In the genomic region with DNA sequence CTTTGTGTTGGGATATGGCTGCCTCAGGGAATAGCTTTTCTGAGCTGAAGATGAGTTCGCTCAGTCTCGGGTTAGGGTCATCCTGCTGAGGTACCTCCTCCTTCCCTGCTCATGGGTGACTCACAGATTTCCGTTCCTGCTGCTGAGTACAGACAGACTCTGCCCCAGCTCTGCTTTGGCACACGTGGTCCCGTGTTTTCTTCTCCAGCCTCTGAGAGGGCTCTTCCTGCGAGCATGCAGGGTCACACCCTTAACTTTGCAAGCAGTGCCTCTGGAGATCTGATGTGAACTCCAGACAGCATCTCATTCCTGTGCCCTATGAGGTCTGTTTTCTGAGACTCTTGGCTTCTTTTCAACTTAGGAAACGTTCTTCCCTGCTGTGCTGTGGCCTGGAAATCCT, we compare ENCODE assay signal across 11 mouse cellular contexts. TPM values are rescaled to one million over a fixed set of nuclear protein-coding genes. Genes with fewer than 3 reads are reported as not detected.
DNase-seq lines count a peak whose midpoint lies in the region; ATAC-seq and TF ChIP-seq lines count a peak whose summit lies in the region.
"Had no signal": no experiment of that assay in that cellular context is flagged by ENCODE, and none has a peak within 500 bp of the region (broad histone marks: within the 10 kb centered on the region; RNA-seq: fewer than 3 reads in every experiment).

No protein-coding gene starts in this region.

- DNase-seq in adrenal gland, postnatal 10 days, result peak; percentile 29
- no peak for DNase-seq in adrenal gland, adult 8-10 months
- DNase-seq in kidney, postnatal 10 days, result peak; percentile 45
- DNase-seq in kidney, adult 18-20 months, result no peak
- peak; percentile 13 for DNase-seq in brain, embryonic 14.5 days (ENCODE audit: low read depth)
- DNase-seq in cerebellum, postnatal 36 days, result no peak
- DNase-seq in right cerebral cortex, adult 18-20 months, result no peak
- DNase-seq: B cell, adult 2 months had no signal

- no peak for TF ChIP-seq CTCF in brain, embryonic 14.5 days (IDR thresholded peaks at IDR 0.05; ENCODE audit: borderline replicate concordance, extremely low read depth, insufficient read depth, insufficient read length)

- ATAC-seq in megakaryocyte progenitor cell, adult 5-6 weeks (replicated peaks; ENCODE audit: poor library complexity), result peak; percentile 32
- ATAC-seq: forebrain, embryonic 16.5 days; midbrain, embryonic 15.5 days had no signal

- no peak for TF ChIP-seq POLR2A in brain, embryonic 14.5 days (IDR thresholded peaks at IDR 0.05; ENCODE audit: borderline replicate concordance, extremely low read depth, insufficient read depth, insufficient read length, poor library complexity, severe bottlenecking)

RNA-seq across cellular contexts. Expression of a gene that starts 8.7 kb away (rescaled TPM):
- total RNA-seq in adrenal gland, postnatal 10 days (2021), result 10 to 100 TPM; 94.9 to 97.9 TPM
- 100 to 1,000 TPM in 1 of 4 experiments, 10 to 100 TPM in 3; 92.3 to 122 (median 99.0) TPM for total RNA-seq in adrenal gland, adult 8-10 months (2022)
- polyA plus RNA-seq in brain, embryonic 14.5 days (2012; rRNA removed), result 28.4 and 29.1 TPM in 2 replicates
- 103 and 106 TPM in 2 replicates for total RNA-seq in megakaryocyte progenitor cell, adult 5-6 weeks (2015)
- 104 and 113 TPM in 2 replicates for total RNA-seq in megakaryocyte progenitor cell, adult 5-6 weeks (2017)

RNA-seq across cellular contexts. Expression of a gene that starts 54.8 kb away (rescaled TPM):
- total RNA-seq in adrenal gland, postnatal 10 days (2021), result 10 to 100 TPM; 42.9 to 82.7 TPM
- 10 to 100 TPM; 33.0 to 80.7 (median 38.4) TPM for total RNA-seq in adrenal gland, adult 8-10 months (2022)
- 18.6 and 20.1 TPM in 2 replicates for polyA plus RNA-seq in brain, embryonic 14.5 days (2012; rRNA removed)
- 0.61 and 1.1 TPM in 2 replicates for total RNA-seq in megakaryocyte progenitor cell, adult 5-6 weeks (2015)
- not detected in 2 replicates for total RNA-seq in megakaryocyte progenitor cell, adult 5-6 weeks (2017)

Comparison
In these comparisons a context has a peak if more than half of its experiments do, and no peak if none do; other contexts are left out.
1. DNase-seq: peak in adrenal gland, postnatal 10 days (single experiment), kidney, postnatal 10 days (single experiment) and brain, embryonic 14.5 days (single experiment); none in adrenal gland, adult 8-10 months (single experiment), kidney, adult 18-20 months (single experiment), cerebellum, postnatal 36 days (0 of 2) and right cerebral cortex, adult 18-20 months (single experiment).
2. RNA of a gene that starts 54.8 kb away (total RNA-seq): 42.9 to 82.7 TPM in adrenal gland, postnatal 10 days and 33.0 to 80.7 TPM in adrenal gland, adult 8-10 months; 0.61 to 1.1 TPM in megakaryocyte progenitor cell, adult 5-6 weeks; every median in the first group is over 10 times any median in the second.